Mouse (Mus musculus) olfactory bulb, adult 2 months (tissue): ENCODE measurements around the gene Sdk2. TPM values are rescaled to one million over a fixed set of nuclear protein-coding genes. Genes with fewer than 3 reads are reported as not detected.

Source experiments
- H3K27ac ChIP-seq: fragments of 200-500 bp; 2 replicates; pipeline ENCODE4 v1.5.1; 2012; ENCODE audit warnings: low read depth, low read length; ENCODE audit not compliant: insufficient read depth
- H3K4me1 ChIP-seq: fragments of 200-500 bp; 2 replicates; pipeline ENCODE4 v1.6.1; 2012; ENCODE audit warnings: low read length; ENCODE audit not compliant: control insufficient read depth, insufficient read depth
- H3K4me3 ChIP-seq: fragments of 200-500 bp; 2 replicates; pipeline ENCODE4 v1.5.1; 2012; ENCODE audit warnings: mild to moderate bottlenecking, low read depth, low read length, moderate library complexity; ENCODE audit not compliant: insufficient read depth
- CTCF ChIP-seq: fragments of 200-500 bp; IDR thresholded peaks from 2 replicates; pipeline ENCODE4 v1.5.1; 2012; ENCODE audit warnings: low read depth, mild to moderate bottlenecking, low read length, moderate library complexity; ENCODE audit not compliant: insufficient read depth
- POLR2A ChIP-seq: fragments of 200-500 bp; IDR thresholded peaks from 2 replicates; pipeline ENCODE4 v1.6.1; 2012; ENCODE audit warnings: mild to moderate bottlenecking, low read depth, low read length, moderate library complexity; ENCODE audit not compliant: insufficient read depth
- WGBS: fragments of 180-500 bp; shearing (Covaris S2); methylation state at CpG from one replicate; pipeline ENCODE4 v1.1.7; 2018; 5-methylcytosine and 5-hydroxymethylcytosine counted together
- polyA plus RNA-seq: library from polyadenylated mRNA; stranded (reverse); fragments of >200 nt; gene quantifications from 2 replicates; pipeline ENCODE4 v1.2.4, GENCODE M21; 2012; ENCODE audit warnings: low replicate concordance; ENCODE audit not compliant: missing spikeins, insufficient read depth, insufficient read length

The Sdk2 gene
- polyA plus RNA-seq, 1 experiment: not detected

DNA sequence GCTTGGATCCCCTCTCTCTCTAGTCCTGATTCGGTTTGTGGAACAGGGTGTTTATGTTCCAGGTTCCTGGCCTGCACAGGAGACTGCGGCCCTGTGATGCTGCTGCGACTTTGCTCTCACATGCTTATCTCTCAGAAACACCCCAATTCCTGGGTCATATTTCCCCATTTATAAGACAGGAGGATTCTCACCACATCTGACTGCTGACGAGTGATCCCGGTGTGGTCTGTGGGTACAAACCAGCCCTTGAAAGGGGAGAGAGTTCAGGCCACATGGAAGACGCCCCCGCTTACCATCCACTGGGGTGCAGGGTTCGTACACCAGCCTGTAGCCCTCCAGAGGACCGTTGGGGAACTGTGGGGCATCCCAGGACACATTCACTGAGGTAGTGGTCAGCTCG is 260.9 kb downstream of the Sdk2 start:
- Histone ChIP-seq H3K4me3 (no peak overlapping the region), H3K27ac (peak overlapping the region; percentile 55; the same call in 1 of the 2 replicates), H3K4me1 (peaks cover 10% of the 10 kb centered on the region; the same call in 1 of the 2 replicates)
- WGBS: 65% methylated on average over 10 of the region's 10 CpGs
- TF ChIP-seq POLR2A (no peak), CTCF (no peak)

DNA sequence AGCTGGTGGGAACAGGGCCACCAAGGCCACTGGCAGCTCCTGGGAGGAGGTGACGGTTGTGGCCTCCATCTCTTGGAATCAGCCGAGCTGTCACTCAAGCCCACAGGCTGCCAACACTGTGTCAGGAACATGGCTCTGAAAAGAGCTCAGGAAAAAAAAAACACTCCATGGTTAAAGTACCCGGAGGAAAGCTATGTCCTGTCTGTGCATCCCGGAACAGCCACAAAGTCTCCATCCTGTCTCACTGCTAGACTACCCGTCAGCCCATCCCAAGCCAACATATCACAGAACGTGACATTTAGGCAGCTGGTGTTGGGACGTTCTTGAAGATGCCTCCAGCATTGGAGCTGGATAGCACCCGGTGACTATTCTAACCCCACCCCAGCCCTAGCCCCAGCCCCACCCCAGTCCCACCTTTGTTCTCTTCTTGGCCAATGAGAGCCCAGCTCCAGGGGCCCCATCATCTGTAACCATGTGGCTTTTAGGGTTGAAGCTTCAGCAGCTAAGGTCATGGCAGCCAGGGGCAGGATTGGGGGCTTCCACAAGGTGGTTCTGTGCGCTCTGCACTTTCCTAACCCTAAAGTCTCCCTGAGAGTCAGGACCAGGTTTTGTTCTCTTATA is 263.4 kb downstream of the Sdk2 start:
- 75% methylated on average over 9 of the region's 9 CpGs for WGBS
- Histone ChIP-seq H3K27ac (no peak overlapping the region), H3K4me3 (no peak overlapping the region), H3K4me1 (peaks cover 18% of the 10 kb centered on the region)
- TF ChIP-seq CTCF: no peak
- no peak for TF ChIP-seq POLR2A

DNA sequence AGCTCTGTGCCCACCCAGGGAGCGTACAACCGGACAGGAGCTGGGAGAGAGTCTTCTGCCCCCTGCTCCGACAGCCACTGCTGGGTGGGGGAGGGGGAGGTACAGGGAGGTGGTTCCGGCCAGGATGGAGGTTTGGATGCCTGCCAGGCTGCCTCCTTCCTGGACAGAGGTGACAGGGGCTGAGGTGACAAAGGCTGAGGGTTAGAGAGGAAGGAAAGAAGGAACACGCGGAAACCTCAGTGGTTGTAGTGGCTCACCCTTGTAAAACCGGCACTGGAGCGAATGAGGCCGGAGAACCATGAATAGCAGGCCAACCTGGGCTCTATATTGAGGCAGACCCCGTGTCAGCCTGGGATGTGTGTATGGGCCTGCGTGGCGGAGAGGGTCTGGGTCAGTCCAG is 264.4 kb downstream of the Sdk2 start:
- peaks cover 26% of the 10 kb centered on the region for H3K4me1 ChIP-seq
- no peak for TF ChIP-seq POLR2A
- 75% methylated on average over 12 of the region's 12 CpGs for WGBS
- no peak overlapping the region for H3K27ac ChIP-seq
- H3K4me3 ChIP-seq: no peak overlapping the region

DNA sequence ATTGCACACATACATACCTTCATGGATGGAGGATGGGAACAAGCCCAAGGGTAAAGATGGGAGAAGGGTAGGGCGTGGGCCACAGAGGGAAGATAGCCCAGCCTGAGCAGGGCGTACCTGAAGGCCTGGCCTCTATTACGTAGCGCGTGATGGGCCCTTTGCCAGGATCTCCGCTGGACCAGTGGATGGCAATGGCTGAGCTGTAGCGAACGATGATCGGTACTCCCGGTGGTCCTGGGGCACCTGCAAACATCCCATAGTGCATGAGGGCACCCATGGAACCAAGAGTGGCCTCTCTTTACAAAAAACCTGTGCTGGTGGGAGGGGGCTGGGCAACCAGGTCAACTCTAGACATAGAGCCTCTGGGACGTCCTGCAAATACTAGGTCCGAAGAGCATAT is 266.8 kb downstream of the Sdk2 start:
- Histone ChIP-seq H3K4me1 (peaks cover 26% of the 10 kb centered on the region), H3K27ac (no peak overlapping the region), H3K4me3 (no peak overlapping the region)
- TF ChIP-seq CTCF (no peak), POLR2A (no peak)
- WGBS: 95% methylated on average over 12 of the region's 12 CpGs

DNA sequence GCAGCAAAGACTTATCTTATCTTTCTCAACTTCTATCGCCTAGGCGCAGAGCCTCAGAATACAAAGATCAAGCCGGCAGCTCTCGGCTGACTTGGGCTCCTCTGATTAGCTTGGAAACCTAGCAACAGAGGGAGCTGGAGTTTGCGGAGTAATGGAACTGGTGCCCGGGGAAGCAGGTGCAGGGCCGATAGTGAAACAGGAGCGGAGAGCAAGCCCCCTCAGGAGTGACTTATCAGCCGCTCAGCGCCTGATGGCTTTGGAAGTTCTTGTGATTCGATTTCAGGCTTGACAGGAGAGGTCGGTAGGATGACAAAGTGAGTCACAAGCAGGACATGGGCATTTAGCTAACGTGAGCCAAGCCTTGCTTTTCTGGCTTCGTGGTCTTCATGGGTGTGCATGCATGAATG is 267.8 kb downstream of the Sdk2 start:
- peaks cover 26% of the 10 kb centered on the region for H3K4me1 ChIP-seq
- TF ChIP-seq POLR2A (no peak), CTCF (no peak)
- no peak overlapping the region for H3K4me3 ChIP-seq
- 42% methylated on average over 14 of the region's 14 CpGs for WGBS
- no peak overlapping the region for H3K27ac ChIP-seq

DNA sequence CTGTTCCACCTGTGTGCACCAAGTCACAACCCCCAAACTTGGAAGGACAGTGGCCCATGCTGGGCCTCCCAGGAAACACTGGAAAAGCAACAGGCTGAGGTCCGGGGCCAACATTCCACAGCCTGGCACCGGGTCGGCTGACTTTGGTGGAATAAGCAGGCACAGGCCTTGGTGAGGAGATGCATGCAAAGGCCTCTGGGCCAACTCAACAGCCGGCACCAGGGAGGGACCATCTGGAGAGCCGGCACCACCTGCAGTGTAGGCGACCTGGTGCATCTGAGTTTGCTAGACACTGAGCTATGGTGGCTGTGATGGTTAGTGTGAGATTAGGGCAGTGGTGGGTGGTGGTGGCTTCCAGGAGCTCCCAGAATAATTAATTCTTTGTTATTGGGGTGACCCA is 268.8 kb downstream of the Sdk2 start:
- 45% methylated on average over 6 of the region's 6 CpGs for WGBS
- TF ChIP-seq POLR2A: no peak
- TF ChIP-seq CTCF: no peak
- peak overlapping the region; percentile 31; the same call in 1 of the 2 replicates for H3K27ac ChIP-seq

DNA sequence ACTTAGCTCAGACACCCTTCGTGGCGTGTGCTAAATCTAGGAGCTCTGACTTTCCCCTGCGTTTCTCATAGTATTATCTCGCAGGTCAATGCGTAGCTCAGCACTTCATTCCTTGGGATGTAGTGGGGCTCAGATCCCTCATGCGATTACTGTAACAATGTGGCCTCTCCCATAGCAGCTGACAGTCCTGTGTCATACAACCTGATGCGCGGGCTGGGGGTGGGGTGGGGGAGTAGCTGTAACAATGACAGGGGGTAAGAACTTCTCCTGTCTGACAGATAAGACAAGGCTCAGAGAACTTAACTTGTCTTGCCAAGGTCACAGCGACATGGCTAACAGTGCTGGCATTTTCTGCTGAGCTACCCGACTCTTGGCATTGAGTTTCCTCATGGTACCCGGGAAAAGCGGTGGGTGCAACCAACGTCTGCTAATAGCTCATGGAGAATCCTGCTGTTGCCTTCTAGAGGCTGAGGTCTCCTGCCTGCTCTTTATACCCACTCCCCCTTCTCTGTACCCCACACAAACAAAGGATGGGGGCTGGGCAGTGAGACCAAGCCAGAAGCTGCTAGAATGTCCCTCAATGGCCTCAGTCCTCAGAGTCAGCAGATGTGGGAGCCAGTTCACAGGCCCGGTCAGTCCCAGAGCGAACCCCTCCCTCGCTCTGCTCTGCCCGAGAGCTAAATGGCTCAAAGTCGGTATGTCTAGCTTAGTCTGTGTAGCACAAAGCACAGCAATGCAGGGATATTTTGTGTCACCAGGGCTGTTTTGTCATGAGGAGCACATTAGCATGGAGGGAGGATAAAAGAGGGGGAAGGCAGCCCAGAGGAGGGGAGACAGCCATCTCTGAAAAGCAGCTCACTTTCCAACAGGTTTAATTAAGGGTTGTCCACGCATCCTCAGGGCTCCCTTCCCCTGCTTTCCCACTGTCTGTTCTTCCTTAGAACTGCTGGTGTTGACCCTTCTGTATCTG is 269.5 kb downstream of the Sdk2 start:
- Histone ChIP-seq H3K4me3 (no peak overlapping the region), H3K4me1 (peaks cover 24% of the 10 kb centered on the region), H3K27ac (peak overlapping the region; percentile 31)
- 53% methylated on average over 19 of the region's 19 CpGs for whole genome bisulfite sequencing
- TF ChIP-seq POLR2A: no peak
- TF ChIP-seq CTCF: no peak

More for the DNA sequence above, 268.8 kb downstream of the Sdk2 start:
- H3K4me3 ChIP-seq: no peak overlapping the region
- peaks cover 26% of the 10 kb centered on the region for H3K4me1 ChIP-seq

DNA sequence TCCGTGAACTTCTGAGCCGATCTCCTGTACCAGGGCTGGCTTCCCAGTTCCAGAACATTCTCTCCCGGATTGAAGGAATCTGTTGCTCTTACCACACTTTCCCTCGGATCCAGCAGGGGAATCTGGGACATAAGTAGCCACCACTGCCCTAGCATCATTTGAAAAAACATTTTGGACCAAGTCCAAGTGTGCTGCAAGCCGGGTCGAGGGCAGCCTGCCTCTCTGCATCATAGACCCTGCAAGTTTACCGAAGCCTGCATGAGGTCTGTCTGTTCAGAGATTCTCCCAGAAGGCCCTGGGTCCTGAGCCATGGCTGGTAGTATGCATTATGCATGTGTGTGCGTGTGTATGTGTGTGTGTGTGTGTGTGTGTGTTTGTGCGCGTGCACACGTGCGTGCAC is 271.0 kb downstream of the Sdk2 start:
- no peak overlapping the region for H3K4me3 ChIP-seq
- WGBS: 76% methylated on average over 12 of the region's 12 CpGs
- H3K27ac ChIP-seq: no peak overlapping the region
- TF ChIP-seq POLR2A: no peak
- TF ChIP-seq CTCF: no peak
- H3K4me1 ChIP-seq: peaks cover 31% of the 10 kb centered on the region
